Mouse (Mus musculus) limb, embryonic 14.5 days (tissue): ENCODE measurements around the gene Bmp2k. TPM values are rescaled to one million over a fixed set of nuclear protein-coding genes. Genes with fewer than 3 reads are reported as not detected.

Source experiments
- ATAC-seq: fragments of 200-750 bp; cut with Nextera tagmentation; 2 replicates; pipeline ENCODE4 v1.8.0; 2017; ENCODE audit warnings: low read depth, moderate number of reproducible peaks, moderate TSS enrichment; ENCODE audit not compliant: low FRiP score
- DNase-seq: peaks from one replicate; pipeline ENCODE4 v3.0.0-alpha.2; 2015; ENCODE audit warnings: low spot score
- H3K27ac ChIP-seq: fragments of 300-500 bp; sonication (generic); replicated peaks from 2 replicates; pipeline ENCODE4 v1.5.1; 2014; ENCODE audit warnings: low read depth, mild to moderate bottlenecking, low read length, moderate library complexity, mixed read lengths
- H3K27me3 ChIP-seq: fragments of 300-500 bp; sonication (generic); 2 replicates; pipeline ENCODE4 v1.6.1; 2014; ENCODE audit warnings: low read length, mixed read lengths; ENCODE audit not compliant: control insufficient read depth, insufficient read depth
- H3K36me3 ChIP-seq: fragments of 300-500 bp; sonication (generic); 2 replicates; pipeline ENCODE4 v1.6.1; 2014; ENCODE audit warnings: mild to moderate bottlenecking, low read length, moderate library complexity, mixed read lengths; ENCODE audit not compliant: control insufficient read depth, insufficient read depth
- H3K4me1 ChIP-seq: fragments of 300-500 bp; sonication (generic); 2 replicates; pipeline ENCODE4 v1.6.1; 2014; ENCODE audit warnings: antibody characterized with exemption, low read length, mixed read lengths; ENCODE audit not compliant: control insufficient read depth, insufficient read depth
- H3K4me2 ChIP-seq: fragments of 300-500 bp; sonication (generic); replicated peaks from 2 replicates; pipeline ENCODE4 v1.6.1; 2014; ENCODE audit warnings: low read depth, mild to moderate bottlenecking, low read length, moderate library complexity; ENCODE audit not compliant: severe bottlenecking
- H3K4me3 ChIP-seq: fragments of 300-500 bp; sonication (generic); replicated peaks from 2 replicates; pipeline ENCODE4 v1.5.1; 2014; ENCODE audit warnings: low read length
- H3K9ac ChIP-seq: fragments of 300-500 bp; sonication (generic); 2 replicates; pipeline ENCODE4 v1.6.1; 2014; ENCODE audit warnings: mild to moderate bottlenecking, low read depth, low read length, moderate library complexity; ENCODE audit not compliant: severe bottlenecking
- H3K9me3 ChIP-seq: fragments of 300-500 bp; sonication (generic); 2 replicates; pipeline ENCODE4 v1.6.1; 2016; ENCODE audit warnings: low read length; ENCODE audit not compliant: control insufficient read depth
- POLR2A ChIP-seq: fragments of 200-500 bp; IDR thresholded peaks from 2 replicates; pipeline ENCODE4 v1.8.0; 2012; ENCODE audit warnings: inconsistent platforms, mild to moderate bottlenecking, moderate library complexity, borderline replicate concordance; ENCODE audit not compliant: insufficient read depth, insufficient read length; ENCODE audit errors: extremely low read depth
- WGBS: fragments of 180-500 bp; shearing (Covaris S2); extraction: QIAGEN DNeasy Blood & Tissue Kit; methylation state at CpG from one replicate; pipeline ENCODE4 v1.1.7; 2014; 5-methylcytosine and 5-hydroxymethylcytosine counted together
- polyA plus RNA-seq, 2 experiments: library from polyadenylated mRNA; depleted of rRNA in 1 of 2; stranded (reverse) in 1 of 2; unstranded in 1 of 2; fragments of >200 nt; fragmentation: Nextera tagmentation in 1 of 2; extraction: Ambion mirVana in 1 of 2; gene quantifications; 2 replicates each; pipeline versions ENCODE4 v1.2.1 to v1.2.3; 2012 to 2014

Bmp2k gene
- polyA plus RNA-seq, 2 experiments: 5.1 to 10.1 TPM

DNA sequence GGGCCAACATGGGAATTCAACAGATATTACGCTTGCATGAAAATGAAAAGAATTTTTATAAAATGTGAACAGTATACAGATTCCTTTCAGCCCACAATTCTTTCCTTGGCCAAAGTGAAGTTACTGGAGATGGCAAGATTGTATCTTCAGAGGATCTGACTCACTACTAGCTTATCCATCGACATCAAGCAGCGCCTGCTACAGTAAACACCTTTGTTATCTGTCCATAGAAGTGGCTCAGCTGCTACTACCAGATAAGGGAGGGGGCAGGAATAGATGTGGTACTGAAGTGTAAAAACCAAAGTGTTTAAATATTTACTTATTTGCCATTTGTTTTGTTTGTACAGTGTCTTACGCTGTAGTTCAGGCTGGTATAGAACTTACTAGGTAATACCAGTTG is 8.6 kb upstream of the Bmp2k start:
- Histone ChIP-seq H3K27ac (no peak overlapping the region), H3K4me1 (no peaks in the 10 kb centered on the region), H3K9ac (no peak overlapping the region), H3K36me3 (no peaks in the 10 kb centered on the region), H3K9me3 (no peaks in the 10 kb centered on the region), H3K4me3 (no peak overlapping the region), H3K4me2 (no peak overlapping the region), H3K27me3 (no peaks in the 10 kb centered on the region)
- no peak for TF ChIP-seq POLR2A
- no peak for DNase-seq
- WGBS: 85% methylated on average over 4 of the region's 4 CpGs
- ATAC-seq: no peak

DNA sequence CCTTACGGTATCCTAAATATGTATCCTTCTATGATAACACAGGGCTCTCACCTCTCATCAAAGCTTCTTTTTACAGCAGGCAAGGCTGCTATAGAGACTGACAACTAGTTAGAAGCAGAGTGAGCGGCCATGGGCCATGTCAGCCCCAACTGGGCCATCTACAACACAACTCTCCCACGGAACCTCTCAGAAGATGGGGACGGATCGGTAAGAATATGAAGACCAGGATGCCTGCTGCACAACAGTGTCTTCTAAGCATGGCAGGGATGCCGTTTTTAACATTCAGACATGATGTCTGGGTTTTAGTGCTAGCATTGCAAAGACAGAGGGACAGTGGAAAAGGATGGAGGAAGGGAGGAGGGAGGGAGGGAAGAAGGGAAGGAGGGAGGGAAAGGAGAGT is 6.3 kb upstream of the Bmp2k start:
- H3K27me3 ChIP-seq: no peaks in the 10 kb centered on the region
- H3K4me2 ChIP-seq: no peak overlapping the region
- H3K9ac ChIP-seq: no peak overlapping the region
- 94% methylated on average over 6 of the region's 6 CpGs for WGBS
- no peak overlapping the region for H3K27ac ChIP-seq
- no peaks in the 10 kb centered on the region for H3K36me3 ChIP-seq
- no peaks in the 10 kb centered on the region for H3K9me3 ChIP-seq
- no peaks in the 10 kb centered on the region for H3K4me1 ChIP-seq
- no peak overlapping the region for H3K4me3 ChIP-seq
- DNase-seq: no peak
- no peak for ATAC-seq
- TF ChIP-seq POLR2A: no peak

DNA sequence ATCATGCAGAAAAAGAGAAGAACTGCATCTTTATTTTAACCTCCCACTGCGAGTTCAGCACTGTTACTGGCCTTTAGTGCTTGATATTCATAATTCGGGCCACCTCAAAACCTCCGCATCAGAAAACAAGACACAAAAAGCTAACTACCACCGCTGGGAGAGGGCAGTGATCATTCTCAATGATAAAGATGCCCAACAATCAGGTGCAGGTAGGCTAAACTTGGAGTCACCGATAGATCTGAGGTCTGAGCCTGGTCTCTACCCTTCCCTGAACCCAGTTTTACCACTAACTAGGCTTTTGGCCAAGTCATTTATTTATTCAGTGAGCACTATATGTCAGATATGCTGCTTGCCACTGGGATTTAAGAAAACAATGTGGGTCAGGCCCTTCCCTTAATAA is 4.8 kb upstream of the Bmp2k start:
- Histone ChIP-seq H3K9ac (no peak overlapping the region), H3K4me1 (peaks cover 6% of the 10 kb centered on the region), H3K9me3 (no peaks in the 10 kb centered on the region), H3K27me3 (no peaks in the 10 kb centered on the region), H3K27ac (no peak overlapping the region), H3K36me3 (no peaks in the 10 kb centered on the region), H3K4me3 (no peak overlapping the region), H3K4me2 (no peak overlapping the region)
- 89% methylated on average over 5 of the region's 5 CpGs for WGBS
- DNase-seq (no peak), ATAC-seq (no peak)
- TF ChIP-seq POLR2A: no peak

DNA sequence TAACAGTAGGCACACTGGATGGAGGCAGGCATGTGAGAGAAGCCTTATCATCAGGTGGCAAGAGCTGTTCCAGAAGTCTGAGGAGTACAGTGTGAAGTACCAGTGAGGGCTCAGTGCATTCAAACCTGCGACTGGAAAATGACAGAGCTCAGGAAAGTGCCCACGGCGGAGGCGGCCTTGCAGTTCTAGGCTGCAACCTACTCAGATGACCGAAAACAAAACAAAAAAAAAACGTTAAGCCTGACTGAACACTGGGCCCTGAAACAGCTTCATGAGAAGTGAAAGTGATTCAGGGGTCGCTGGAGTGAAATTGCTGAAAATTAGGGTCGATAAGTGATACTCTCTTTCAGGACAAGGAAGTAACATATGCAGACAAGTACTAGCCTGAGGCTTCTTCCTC is 4.4 kb upstream of the Bmp2k start:
- Histone ChIP-seq H3K9ac (no peak overlapping the region), H3K4me2 (no peak overlapping the region), H3K36me3 (no peaks in the 10 kb centered on the region), H3K27me3 (no peaks in the 10 kb centered on the region), H3K4me1 (peaks cover 6% of the 10 kb centered on the region), H3K27ac (no peak overlapping the region), H3K4me3 (no peak overlapping the region), H3K9me3 (no peaks in the 10 kb centered on the region)
- no peak for DNase-seq
- 80% methylated on average over 8 of the region's 8 CpGs for WGBS
- ATAC-seq: no peak
- TF ChIP-seq POLR2A: no peak

DNA sequence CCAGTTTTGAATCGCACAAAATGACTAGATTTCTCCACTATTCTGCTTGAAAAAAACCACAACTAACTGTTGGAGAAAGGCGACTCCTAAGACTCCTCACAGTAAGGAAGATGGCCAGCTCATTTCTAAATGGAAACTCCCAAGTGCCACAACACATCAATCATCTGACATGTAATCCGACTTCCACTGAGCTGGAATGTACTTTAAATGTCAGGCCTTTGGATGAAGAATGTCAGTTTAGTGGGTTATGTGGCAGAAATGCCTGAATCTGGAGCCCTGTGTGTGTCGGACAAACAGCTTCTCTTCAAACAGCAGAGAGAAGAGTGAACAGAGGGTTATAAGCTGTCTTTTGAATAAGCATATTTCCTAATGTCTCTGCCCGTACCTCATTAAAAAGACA is 1.7 kb upstream of the Bmp2k start:
- H3K9me3 ChIP-seq: no peaks in the 10 kb centered on the region
- H3K4me3 ChIP-seq: no peak overlapping the region
- TF ChIP-seq POLR2A: no peak
- ATAC-seq: no peak
- WGBS: 67% methylated on average over 5 of the region's 5 CpGs
- DNase-seq: no peak
- H3K27ac ChIP-seq: no peak overlapping the region
- no peak overlapping the region for H3K9ac ChIP-seq
- peaks cover 10% of the 10 kb centered on the region for H3K4me1 ChIP-seq
- no peaks in the 10 kb centered on the region for H3K27me3 ChIP-seq
- no peak overlapping the region for H3K4me2 ChIP-seq
- no peaks in the 10 kb centered on the region for H3K36me3 ChIP-seq
